Mouse (Mus musculus) cerebellum, adult 8-10 months (tissue): ENCODE data around the gene Gm45208.
A peak's percentile ranks its signal among the peaks of the same experiment; 100 is the strongest.
"Not testable (repeated sequence)": the region's sequence is repeated elsewhere in the genome, so short reads cannot be mapped to it uniquely, and the experiment has no call there.

Source experiments
- DNase-seq: peaks from one replicate; pipeline ENCODE4 v3.0.0; 2022

Gene Gm45208

DNA sequence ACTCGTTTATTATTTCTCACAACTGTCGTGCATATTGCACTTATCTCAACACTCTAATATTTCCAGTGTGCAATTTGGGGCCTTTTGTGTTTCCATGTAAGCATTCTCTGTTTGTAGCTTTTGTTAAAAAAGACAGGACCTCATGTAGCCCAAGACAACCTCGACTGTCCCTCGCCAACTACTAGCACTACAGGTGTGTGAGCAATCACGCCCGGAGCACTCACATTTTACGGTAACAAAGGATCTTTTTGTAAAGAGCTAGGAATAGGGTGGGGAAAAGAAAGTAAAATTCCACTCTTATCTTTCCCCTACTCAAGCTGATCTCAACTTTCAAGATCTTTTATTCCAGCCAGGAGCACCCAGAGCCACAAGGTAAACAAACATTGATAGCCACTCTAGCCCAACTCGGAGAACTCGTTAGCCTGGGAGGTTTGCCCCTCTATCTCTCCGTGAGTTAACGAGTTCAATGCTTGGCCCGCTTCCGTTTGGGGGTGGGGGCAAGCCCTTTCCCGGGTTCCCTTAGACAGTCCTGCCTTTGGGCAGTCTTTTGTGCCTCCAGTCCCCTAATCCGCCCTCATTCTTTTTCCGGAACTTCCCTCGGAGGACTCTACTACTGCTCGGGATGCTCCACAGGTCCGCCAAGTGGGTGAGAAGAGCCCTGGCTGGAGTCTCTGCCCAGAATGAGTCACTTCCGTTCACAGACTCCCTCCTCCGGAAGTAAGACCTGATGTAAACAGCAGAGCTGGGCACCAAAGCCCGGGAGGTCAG lies at the start of gene Gm45208:
Gene Gm45208 (plus strand): TSS at position 732 of the 768 bp plus-strand sequence.
- peak; percentile 65 for DNase-seq

DNA sequence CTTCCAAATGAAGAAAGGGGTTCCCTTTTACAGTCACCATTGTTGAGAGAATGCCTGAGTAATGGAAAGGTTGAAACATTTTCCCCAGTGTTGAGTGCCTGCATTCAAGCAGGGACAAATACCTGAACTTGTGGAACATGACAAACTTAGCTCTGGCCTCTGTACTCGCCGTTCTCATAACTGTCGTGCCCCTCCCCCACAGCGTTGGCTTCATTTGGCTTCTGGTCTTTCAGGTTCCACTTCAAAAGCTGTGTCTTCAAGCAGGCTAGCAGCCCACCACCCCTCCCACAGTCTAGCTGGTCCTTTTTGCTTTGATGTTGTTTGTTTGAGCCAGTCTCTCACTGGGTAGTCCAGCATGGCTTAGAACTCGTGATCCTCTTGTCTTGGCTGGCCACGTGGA lies 49.3 kb upstream of the Gm45208 start:
- no peak for DNase-seq

GRCm38 (mm10) chrX:7673578-7674281 lies 48.3 kb upstream of the Gm45208 start:
- DNase-seq = no peak

- no peak for DNase-seq
These were observed 47.6 kb upstream of the Gm45208 start for GRCm38 (mm10) chrX:7674284-7675000.

- no peak for DNase-seq
These were observed 47.1 kb upstream of the Gm45208 start for GRCm38 (mm10) chrX:7675001-7675380.

GRCm38 (mm10) chrX:7678986-7679385 lies 43.1 kb upstream of the Gm45208 start:
- DNase-seq = no peak

DNA sequence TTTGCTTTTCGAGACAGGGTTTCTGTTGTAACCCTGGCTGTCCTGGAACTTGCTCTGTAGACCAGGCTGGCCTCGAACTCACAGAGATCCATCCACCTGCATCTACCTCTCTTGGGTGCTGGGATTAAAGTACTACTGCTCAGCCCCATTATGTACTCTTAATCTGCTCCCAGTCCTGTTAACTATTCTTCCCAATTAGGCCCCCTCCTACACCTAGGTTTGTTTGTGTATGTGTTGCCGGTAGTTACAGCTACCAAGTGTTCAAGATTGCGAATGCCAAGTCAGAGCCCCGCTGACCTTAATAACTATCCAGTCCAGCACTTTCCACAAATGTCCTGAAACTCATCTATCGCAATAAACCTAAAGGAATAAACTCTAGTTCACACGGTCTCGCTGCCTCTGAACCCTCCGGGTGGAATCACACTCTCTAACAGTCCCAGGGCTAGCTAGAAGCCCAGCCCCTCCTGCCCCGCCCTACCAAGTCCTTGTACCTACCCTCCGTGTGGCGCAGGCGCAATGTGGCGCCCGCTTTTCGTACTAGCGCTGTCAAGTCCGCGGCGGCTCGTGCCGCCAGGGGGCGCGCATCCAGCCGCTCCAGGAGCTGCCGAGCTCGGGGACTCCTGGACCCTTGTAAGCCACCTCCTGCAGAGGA lies 42.5 kb upstream of the Gm45208 start:
- DNase-seq = peak; percentile 86

- DNase-seq = no peak
These were observed 42.0 kb upstream of the Gm45208 start for GRCm38 (mm10) chrX:7680057-7680412.

DNA sequence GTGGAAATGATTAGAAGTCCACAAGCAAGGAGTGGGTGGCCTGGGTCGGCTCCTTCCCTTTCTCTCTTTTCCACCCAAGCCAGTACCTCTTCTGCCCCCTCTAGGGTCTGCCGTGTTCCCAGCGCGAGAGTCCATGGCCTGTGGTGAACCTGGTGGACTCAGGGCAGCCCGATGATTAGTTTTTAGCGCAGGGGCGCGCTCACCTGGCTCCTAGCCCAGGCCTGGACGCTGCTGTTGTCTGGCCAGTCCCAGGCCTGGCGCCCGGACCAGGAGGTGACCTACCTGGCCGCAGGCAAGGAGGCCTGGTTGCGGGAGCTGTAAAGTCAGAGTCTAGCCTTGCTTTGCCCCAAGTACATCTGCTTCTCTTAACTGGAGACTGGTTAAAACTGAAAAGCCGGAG lies 41.2 kb upstream of the Gm45208 start, which contains the start of gene Magix:
Gene Magix (minus strand): TSS at position 388 of the 400 bp plus-strand sequence.
- peak; percentile 40 for DNase-seq

GRCm38 (mm10) chrX:7688321-7688720 lies 33.7 kb upstream of the Gm45208 start:
- no peak for DNase-seq

DNA sequence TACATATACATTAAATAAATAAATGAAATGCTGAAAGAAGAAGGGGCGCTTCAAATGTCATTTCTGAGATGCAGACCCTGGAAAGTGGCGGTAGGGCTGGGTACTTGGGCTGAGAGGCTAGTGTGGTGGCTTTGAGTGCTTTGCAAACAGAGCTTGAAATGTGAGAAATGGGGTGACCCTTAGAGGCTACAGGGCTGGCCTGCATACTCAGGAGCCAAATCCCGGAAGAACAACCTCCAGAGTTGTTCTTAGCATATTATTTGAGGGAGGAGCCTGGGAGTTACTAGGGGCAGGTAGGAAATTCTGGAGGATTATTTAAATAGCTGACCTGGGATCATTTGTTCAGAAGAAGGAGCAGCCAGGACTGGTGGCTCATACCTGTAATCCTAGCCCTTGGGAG lies 31.6 kb upstream of the Gm45208 start:
- DNase-seq = no peak

DNA sequence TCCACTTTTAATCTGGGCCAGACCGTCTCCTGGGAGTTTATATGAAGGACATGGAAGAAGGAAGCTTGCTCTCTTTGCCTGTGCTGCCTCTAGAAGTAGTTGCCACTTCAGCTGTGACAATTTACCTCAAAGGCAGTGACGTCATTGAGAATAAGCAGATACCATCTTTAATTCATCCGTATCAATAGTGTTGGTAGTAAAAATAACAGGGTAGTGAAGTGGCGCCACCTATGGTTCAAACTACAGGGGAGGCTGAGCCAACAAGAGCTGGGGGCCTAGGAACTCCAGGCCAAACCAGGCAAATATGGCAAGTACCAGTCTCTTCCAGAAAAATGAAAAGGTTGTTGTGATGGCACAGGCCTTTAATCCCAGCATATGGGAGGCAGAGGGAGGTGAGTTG lies 29.2 kb upstream of the Gm45208 start:
- peak; percentile 32 for DNase-seq

DNA sequence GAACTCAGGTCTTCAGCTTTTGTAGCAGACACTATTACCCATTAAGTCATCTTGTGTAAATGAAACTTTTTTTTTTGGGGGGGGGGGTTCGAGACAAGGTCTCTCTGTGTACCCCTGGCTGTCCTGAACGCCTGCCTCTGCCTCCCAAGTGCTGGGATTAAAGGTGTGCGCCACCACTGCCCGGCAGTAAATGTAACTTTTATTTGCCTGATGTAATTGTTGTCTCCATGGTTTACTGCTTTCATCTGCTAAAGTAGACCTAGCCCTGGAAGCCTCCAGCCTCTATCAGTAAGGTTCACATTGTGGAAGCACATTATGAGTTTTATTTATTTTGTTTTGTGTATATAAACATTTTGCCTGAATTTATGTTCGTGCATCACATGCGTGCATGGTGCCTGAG lies 25.5 kb upstream of the Gm45208 start:
- DNase-seq = no peak

DNA sequence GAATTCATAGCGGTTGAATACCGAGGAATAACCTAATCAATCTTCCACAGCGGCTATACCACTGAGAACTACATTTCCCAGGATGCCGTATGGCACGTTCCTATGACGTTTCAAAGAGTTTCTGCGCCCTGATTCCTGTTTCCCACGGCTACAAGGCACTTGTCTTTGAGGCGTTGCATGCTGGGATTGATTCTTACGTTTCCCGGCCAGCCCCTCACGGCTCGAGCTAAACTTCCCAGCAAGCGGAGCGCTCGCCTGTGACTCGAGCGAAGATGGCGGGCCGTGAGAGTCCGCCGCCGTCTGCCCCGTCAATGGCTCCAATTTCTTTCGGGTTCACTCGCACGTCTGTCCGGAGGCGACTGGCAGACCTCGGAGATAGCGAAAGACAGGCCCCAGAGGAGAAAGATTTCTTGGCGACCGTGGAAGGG lies 25.1 kb upstream of the Gm45208 start, which contains the start of gene Gpkow:
Gene Gpkow (plus strand): TSS at position 178 of the 428 bp plus-strand sequence.
- DNase-seq = peak; percentile 75

GRCm38 (mm10) chrX:7713764-7714134 lies 8.3 kb upstream of the Gm45208 start:
- DNase-seq = not testable (repeated sequence)

GRCm38 (mm10) chrX:7714135-7714899 lies 7.7 kb upstream of the Gm45208 start, which contains the start of gene Wdr45:
Gene Wdr45, plus strand, starts transcription at chrX:7714333.
- DNase-seq = peak; percentile 88

DNA sequence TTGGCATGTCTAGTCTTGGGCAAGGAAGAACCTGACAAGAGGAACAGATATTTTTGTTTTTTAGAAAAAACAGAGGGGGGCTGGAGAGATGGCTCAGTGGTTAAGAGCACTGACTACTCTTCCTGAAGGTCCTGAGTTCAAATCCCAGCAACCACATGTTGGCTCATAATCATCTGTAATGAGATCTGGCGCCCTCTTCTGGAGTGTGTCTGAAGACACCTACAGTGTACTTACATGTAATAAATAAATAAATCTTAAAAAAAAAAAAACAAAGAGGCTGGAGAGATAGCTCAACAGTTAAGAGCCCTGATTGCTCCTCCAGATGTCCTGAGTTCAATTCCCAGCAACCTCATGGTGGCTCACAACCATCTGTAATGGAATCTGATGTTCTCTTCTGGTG lies 6.0 kb upstream of the Gm45208 start:
- DNase-seq = not testable (repeated sequence)

- DNase-seq = no peak
These were observed 202 bp downstream of the Gm45208 start for GRCm38 (mm10) chrX:7722282-7722611.

DNA sequence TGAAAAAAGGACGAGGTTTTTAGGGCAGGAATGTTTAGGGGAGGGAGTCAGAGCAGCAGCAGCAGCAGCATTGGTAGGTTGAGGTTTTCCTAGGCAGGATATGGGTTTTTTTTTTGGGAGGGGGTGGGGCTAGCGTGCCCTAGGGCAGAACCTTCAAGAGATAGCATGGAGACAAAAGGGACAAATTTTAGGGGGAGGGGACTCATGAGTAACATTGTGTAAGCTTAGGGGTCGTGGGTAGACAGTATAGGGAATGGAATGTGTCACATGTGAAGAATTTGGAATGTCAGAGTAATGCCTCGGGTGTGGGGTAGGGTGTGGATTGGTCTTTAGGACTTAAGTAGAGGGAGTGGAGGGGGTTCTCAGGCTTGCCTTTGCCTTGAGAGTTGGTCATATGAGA lies 646 bp downstream of the Gm45208 start:
- no peak for DNase-seq

DNA sequence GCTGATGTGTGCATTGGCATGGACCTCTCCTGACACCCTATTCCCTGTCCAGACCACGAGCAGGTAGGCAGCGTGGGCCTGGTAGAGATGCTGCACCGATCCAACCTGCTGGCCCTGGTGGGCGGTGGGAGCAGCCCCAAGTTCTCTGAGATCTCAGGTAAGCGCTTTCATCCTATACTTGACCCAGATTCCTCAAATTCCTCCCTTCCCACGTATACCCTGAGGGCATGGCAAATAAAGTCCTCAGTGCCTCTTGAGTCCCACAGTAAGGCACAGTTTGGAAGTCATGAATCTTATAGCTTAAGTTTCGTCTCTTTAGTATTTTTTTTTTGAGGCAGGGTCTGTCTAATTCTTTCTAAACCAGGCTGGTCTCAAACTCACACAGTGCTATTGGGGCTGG lies 2.1 kb downstream of the Gm45208 start:
- no peak for DNase-seq

DNA sequence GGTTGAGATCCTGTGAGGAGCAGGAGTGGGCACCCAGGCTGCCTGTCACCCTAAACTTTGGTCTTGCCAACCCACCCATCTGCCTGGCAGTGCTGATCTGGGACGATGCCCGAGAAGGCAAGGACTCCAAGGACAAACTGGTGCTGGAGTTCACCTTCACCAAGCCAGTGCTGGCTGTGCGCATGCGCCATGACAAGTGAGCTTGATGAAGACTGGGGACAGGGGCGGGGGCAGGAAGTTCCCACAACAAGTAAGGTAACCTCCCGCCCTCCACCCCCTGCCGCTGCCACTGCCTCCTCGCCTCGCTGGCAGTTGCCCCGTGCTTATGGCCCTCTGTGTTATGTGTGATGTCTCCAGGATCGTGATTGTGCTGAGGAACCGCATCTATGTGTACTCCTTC lies 3.8 kb downstream of the Gm45208 start:
- DNase-seq = no peak

DNA sequence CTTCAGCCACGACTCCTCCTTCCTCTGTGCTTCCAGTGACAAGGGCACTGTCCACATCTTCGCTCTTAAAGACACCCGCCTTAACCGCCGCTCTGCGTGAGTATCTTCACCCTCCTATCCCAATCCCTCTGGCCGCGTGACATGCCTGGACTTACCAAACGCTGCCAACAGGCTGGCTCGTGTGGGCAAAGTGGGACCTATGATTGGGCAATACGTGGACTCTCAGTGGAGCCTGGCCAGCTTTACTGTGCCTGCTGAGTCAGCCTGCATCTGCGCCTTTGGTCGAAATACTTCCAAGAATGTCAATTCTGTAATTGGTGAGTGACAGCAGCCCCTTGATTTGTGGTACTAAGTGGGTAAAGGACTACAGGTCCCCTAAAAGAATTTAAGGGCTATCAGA lies 5.1 kb downstream of the Gm45208 start:
- DNase-seq = no peak
